Mouse (Mus musculus) intestine, embryonic 14.5 days (tissue): ENCODE measurements around the gene Arhgef16. TPM values are rescaled to one million over a fixed set of nuclear protein-coding genes. Genes with fewer than 3 reads are reported as not detected.

Experiments
- ATAC-seq: fragments of 200-750 bp; cut with Nextera tagmentation; replicated peaks from 2 replicates; pipeline ENCODE4 v1.8.0; 2017; ENCODE audit warnings: low read depth, moderate number of reproducible peaks, moderate TSS enrichment, moderate library complexity; ENCODE audit not compliant: low FRiP score, low TSS enrichment
- DNase-seq: peaks from one replicate; pipeline ENCODE4 v3.0.0-alpha.2; 2018; ENCODE audit warnings: low spot score
- H3K27ac ChIP-seq: fragments of 300-500 bp; sonication (generic); 2 replicates; pipeline ENCODE4 v1.5.1; 2014; ENCODE audit warnings: low read depth, mild to moderate bottlenecking, control low read depth
- H3K27me3 ChIP-seq: fragments of 300-500 bp; sonication (generic); replicated peaks from 2 replicates; pipeline ENCODE4 v1.6.1; 2014; ENCODE audit warnings: low read length, control low read depth; ENCODE audit not compliant: control insufficient read depth, insufficient read depth
- H3K36me3 ChIP-seq: fragments of 300-500 bp; sonication (generic); 2 replicates; pipeline ENCODE4 v1.6.1; 2014; ENCODE audit warnings: low read length, control low read depth; ENCODE audit not compliant: control insufficient read depth, insufficient read depth
- H3K4me1 ChIP-seq: fragments of 300-500 bp; sonication (generic); replicated peaks from 2 replicates; pipeline ENCODE4 v1.6.1; 2014; ENCODE audit warnings: low read length, control low read depth, mixed read lengths; ENCODE audit not compliant: control insufficient read depth, insufficient read depth
- H3K4me2 ChIP-seq: fragments of 300-500 bp; sonication (generic); 2 replicates; pipeline ENCODE4 v1.6.1; 2014; ENCODE audit warnings: low read length
- H3K4me3 ChIP-seq: fragments of 300-500 bp; sonication (generic); 2 replicates; pipeline ENCODE4 v1.5.1; 2014; ENCODE audit warnings: low read depth, low read length, control low read depth, mixed read lengths
- H3K9ac ChIP-seq: fragments of 300-500 bp; sonication (generic); 2 replicates; pipeline ENCODE4 v1.6.1; 2014; ENCODE audit warnings: mild to moderate bottlenecking, low read length
- H3K9me3 ChIP-seq: fragments of 300-500 bp; sonication (generic); 2 replicates; pipeline ENCODE4 v1.6.1; 2016; ENCODE audit warnings: low read length, control low read depth; ENCODE audit not compliant: control insufficient read depth
- WGBS: fragments of 180-500 bp; shearing (Covaris S2); extraction: QIAGEN DNeasy Blood & Tissue Kit; methylation state at CpG from one replicate; pipeline ENCODE4 v1.1.7; 2014; 5-methylcytosine and 5-hydroxymethylcytosine counted together
- polyA plus RNA-seq: library from polyadenylated mRNA; unstranded; fragments of >200 nt; fragmentation: Nextera tagmentation; extraction: Ambion mirVana; gene quantifications from 2 replicates; pipeline ENCODE4 v1.2.1, GENCODE M21; 2014

Gene Arhgef16
- 36.7 and 38.6 TPM in 2 replicates for polyA plus RNA-seq

DNA sequence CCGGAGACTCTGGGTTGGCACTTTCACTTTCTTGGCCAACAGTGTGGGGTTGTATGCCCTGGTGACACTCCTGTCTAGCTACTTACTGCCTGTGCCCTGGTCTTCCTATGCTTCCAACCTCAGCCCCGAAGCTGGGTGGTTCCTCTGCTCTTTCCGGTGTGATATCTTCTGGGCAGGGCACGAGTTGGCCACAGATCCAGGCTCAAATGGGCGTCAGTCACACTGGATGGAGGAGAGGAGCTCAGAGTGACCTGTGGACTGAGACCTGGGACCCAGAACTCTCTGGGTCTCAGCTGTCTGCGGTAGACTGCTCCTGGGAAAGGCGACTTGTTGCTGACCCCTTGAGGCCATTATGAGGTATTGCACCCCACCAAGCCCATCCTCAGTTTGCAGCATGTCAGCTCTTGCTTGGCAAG is at the start of gene Arhgef16:
Gene Arhgef16 (minus strand): TSS at position 211 of the 416 bp plus-strand sequence.
- WGBS: 23% methylated on average over 7 of the region's 7 CpGs
- DNase-seq: peak; percentile 82
- Histone ChIP-seq H3K4me2 (no peak within 1 kb of the TSS; the same call in 1 of the 2 replicates), H3K36me3 (no peaks in the 10 kb centered on the region), H3K4me3 (no peak within 1 kb of the TSS), H3K4me1 (peaks cover 7% of the 10 kb centered on the region; the same call in 1 of the 2 replicates), H3K9ac (no peak within 1 kb of the TSS), H3K9me3 (no peaks in the 10 kb centered on the region), H3K27ac (no peak within 1 kb of the TSS), H3K27me3 (peaks cover 25% of the 10 kb centered on the region)
- no peak for ATAC-seq

DNA sequence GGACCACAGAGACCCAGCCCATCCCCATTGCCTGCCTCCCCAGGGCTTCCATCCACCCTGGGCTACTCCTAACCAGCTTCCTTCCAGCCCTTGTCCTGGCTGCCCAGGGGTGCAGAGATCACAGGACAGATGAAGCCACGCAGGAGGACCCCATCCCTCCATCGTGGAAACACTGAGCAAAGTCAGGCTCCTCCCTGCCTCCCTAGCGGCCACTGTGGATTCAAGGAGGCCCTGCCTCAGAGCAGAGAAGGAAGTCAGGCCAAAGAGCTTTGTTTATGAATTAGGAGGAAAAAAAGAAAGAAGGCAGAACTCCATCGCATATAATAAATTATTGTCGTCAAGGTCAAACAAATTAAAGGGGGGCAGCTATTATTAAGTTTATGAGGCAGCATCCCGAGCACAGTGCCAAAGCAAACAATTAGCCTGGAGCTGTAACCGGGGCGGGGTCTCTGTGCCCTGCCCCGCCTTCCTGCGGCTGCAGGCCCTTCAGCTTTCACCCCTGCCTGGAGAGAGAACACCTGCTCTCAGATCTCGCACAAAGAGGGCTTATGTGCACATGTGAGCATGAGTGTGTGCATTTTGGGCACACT is 46.8 kb upstream of the Arhgef16 start:
- DNase-seq (no peak), ATAC-seq (peak; percentile 67; the same call in 1 of the 2 replicates)
- H3K4me2 ChIP-seq: no peak overlapping the region

DNA sequence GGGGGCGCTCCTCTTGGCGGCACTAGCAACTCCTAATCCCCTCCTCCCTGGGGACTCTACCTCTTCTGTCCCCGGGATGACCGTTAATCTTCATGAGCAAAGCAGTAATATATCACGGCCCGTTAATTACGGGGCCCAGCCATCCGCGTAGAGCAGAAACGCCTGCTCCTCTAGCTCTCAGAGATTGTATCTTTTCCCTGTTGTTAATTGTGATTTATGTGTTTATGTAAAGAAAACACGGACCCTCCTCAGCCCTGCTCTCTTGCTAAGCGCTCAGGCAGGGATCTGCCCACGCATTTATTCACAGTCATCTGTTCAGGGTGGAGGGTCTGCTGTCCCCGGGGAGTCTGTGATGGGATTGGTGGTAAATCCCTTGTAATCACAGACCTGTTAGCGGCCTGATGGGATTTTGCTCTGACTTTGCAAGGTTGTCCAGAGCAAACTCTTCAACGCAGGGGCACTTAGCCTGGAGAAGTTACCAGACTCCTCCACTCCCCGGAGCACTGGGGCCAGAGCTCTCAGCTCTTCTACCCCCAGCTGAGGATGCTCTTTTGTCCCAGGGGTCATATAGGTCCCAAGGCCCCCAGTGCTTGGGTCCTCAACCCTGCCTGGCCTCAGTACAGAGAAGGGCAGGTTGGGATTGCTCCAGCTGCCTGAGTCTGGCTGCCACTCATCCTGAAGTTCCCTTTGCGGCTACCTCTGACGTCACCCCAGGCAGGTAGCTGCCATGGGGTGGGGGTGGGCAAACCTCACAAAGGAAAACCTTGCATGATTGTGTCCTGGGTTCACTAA is 45.5 kb upstream of the Arhgef16 start:
- Histone ChIP-seq H3K9ac (no peak overlapping the region), H3K27ac (no peak overlapping the region), H3K27me3 (peaks cover 21% of the 10 kb centered on the region; the same call in 1 of the 2 replicates), H3K9me3 (no peaks in the 10 kb centered on the region), H3K36me3 (no peaks in the 10 kb centered on the region), H3K4me2 (no peak overlapping the region), H3K4me3 (no peak overlapping the region), H3K4me1 (peaks cover 15% of the 10 kb centered on the region)
- no peak for DNase-seq
- WGBS: 22% methylated on average over 19 of the region's 19 CpGs
- no peak for ATAC-seq

More for the DNA sequence above, 46.8 kb upstream of the Arhgef16 start:
- peaks cover 21% of the 10 kb centered on the region; the same call in 1 of the 2 replicates for H3K27me3 ChIP-seq
- peaks cover 15% of the 10 kb centered on the region for H3K4me1 ChIP-seq
- H3K9me3 ChIP-seq: no peaks in the 10 kb centered on the region
- no peaks in the 10 kb centered on the region for H3K36me3 ChIP-seq
- no peak overlapping the region for H3K9ac ChIP-seq
- H3K4me3 ChIP-seq: no peak overlapping the region
- peak overlapping the region; percentile 47; the same call in 1 of the 2 replicates for H3K27ac ChIP-seq
- 12% methylated on average over 11 of the region's 11 CpGs for WGBS

DNA sequence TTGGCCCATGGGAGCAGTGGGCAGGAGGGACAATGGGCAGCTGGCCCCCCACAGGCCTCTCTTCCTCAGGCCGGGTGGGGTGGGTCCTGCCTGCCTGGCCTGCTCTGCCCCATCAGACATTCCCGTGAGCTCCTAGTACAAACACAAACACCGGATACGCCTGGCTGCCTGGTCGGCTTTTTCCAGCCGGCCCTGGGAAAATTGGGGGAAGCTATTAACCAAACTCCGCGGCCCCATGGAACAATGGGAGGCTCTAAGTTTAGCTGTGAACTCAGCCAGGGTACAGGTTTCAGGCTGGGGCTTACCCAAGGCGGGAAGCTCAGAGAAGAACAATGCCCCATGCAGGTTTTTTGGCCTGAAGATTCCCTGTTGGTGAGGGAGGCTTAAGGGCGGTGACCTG is 35.2 kb upstream of the Arhgef16 start:
- H3K27ac ChIP-seq: 0 out of 2 replicates have a peak overlapping the region, but pooled peaks have one; percentile 22
- H3K4me1 ChIP-seq: peaks cover 3% of the 10 kb centered on the region; the same call in 1 of the 2 replicates
- H3K27me3 ChIP-seq: 0 out of 2 replicates have a peak, but pooled peaks cover 4% of the 10 kb centered on the region
- 22% methylated on average over 10 of the region's 10 CpGs for WGBS
- no peak overlapping the region for H3K9ac ChIP-seq
- DNase-seq: peak; percentile 58
- H3K36me3 ChIP-seq: no peaks in the 10 kb centered on the region
- ATAC-seq: no peak
- no peaks in the 10 kb centered on the region for H3K9me3 ChIP-seq
- no peak overlapping the region for H3K4me2 ChIP-seq
- H3K4me3 ChIP-seq: no peak overlapping the region

DNA sequence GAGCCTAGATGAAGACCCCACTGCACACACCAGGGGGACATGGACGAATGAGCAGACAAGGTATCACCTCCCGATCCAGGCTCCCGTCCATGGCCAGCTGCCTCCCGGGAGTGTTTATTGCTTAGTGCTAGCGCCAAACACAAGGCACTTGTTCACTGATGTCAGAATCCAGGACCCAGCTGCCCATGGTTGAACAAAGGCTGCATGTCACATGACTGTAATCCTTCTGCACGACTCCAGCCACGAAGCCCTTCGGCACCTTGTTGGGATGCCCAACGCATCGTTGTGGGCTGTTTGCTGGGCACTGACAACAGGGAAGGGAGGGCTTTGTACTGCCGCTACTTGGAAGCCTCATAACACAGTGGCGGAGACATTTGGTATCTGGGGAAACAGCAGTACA is 34.3 kb upstream of the Arhgef16 start, which contains the start of gene B230104I21Rik:
Gene B230104I21Rik (plus strand): TSS at position 367 of the 400 bp plus-strand sequence.
- Histone ChIP-seq H3K27ac (0 out of 2 replicates have a peak within 1 kb of the TSS, but pooled peaks have one; percentile 22), H3K4me3 (no peak within 1 kb of the TSS; the same call in 1 of the 2 replicates), H3K9me3 (no peaks in the 10 kb centered on the region), H3K4me2 (peak within 1 kb of the TSS; percentile 42), H3K4me1 (peaks cover 11% of the 10 kb centered on the region), H3K9ac (no peak within 1 kb of the TSS), H3K27me3 (0 out of 2 replicates have a peak, but pooled peaks cover 4% of the 10 kb centered on the region), H3K36me3 (no peaks in the 10 kb centered on the region)
- no peak for ATAC-seq
- DNase-seq: no peak
- WGBS: 67% methylated on average over 12 of the region's 12 CpGs

DNA sequence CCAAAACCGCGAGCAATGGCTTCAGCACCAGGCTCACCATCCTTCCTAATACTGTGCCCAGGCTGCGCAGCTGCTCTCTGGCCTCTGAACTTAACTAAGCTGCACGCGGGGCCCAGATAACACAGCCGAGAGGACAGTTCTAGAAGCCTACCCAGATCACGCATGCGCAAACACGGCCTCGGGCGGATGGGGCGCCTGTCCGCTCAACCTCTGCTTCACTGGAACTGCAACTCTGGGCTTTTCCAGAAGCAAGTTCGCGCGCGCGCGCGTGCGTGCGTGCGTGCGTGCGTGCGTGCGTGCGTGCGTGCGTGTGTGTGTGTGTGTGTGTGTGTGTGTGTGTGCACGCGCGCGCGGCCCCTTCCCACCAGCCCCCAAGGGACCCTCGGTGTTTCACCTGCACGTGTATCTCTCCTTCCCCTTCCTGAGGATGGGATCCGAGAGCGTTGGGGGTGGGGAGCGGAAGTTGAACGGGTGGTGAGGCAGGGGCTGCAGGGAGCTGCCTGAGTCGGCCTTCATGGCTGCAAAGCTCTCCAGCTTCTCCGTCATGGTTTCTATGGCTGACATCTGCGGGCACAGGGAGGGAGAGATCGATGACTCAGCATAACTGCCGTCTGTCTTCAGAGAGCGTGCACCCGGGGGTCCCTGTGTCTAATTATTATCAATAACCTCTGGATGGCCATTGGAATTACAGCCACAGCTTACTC is 33.4 kb upstream of the Arhgef16 start:
- Histone ChIP-seq H3K9ac (no peak overlapping the region), H3K4me1 (peaks cover 14% of the 10 kb centered on the region), H3K4me2 (peak overlapping the region; percentile 42), H3K36me3 (no peaks in the 10 kb centered on the region), H3K9me3 (no peaks in the 10 kb centered on the region), H3K4me3 (no peak overlapping the region; the same call in 1 of the 2 replicates), H3K27ac (no peak overlapping the region), H3K27me3 (0 out of 2 replicates have a peak, but pooled peaks cover 4% of the 10 kb centered on the region)
- peak; percentile 71 for DNase-seq
- WGBS: 47% methylated on average over 48 of the region's 48 CpGs
- no peak; the same call in none of the 2 replicates for ATAC-seq

DNA sequence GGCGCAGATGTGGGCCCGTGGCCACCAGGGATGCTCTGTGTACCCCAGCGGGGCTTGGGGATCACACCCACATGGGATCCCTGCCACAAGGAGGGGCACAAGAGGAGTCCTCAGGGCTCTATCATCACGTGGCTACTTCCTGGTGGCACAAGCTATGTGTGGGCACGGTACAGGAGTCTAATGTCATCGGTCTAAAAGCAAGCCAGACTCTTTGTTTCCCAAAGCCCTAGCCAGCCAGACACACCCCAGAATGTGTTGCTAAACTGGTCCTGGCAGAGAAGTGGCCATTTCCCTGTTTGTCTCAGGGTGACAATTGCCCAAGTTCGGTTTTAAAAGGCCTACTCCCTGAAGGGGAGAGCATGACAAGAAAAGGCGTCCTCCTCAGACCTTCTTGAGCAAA is 31.8 kb upstream of the Arhgef16 start:
- H3K27ac ChIP-seq: no peak overlapping the region
- WGBS: 71% methylated on average over 8 of the region's 8 CpGs
- no peak overlapping the region for H3K4me2 ChIP-seq
- DNase-seq: no peak
- no peaks in the 10 kb centered on the region for H3K36me3 ChIP-seq
- H3K4me3 ChIP-seq: no peak overlapping the region
- no peak for ATAC-seq
- H3K9me3 ChIP-seq: no peaks in the 10 kb centered on the region
- 0 out of 2 replicates have a peak, but pooled peaks cover 4% of the 10 kb centered on the region for H3K27me3 ChIP-seq
- H3K9ac ChIP-seq: no peak overlapping the region
- H3K4me1 ChIP-seq: peaks cover 14% of the 10 kb centered on the region

DNA sequence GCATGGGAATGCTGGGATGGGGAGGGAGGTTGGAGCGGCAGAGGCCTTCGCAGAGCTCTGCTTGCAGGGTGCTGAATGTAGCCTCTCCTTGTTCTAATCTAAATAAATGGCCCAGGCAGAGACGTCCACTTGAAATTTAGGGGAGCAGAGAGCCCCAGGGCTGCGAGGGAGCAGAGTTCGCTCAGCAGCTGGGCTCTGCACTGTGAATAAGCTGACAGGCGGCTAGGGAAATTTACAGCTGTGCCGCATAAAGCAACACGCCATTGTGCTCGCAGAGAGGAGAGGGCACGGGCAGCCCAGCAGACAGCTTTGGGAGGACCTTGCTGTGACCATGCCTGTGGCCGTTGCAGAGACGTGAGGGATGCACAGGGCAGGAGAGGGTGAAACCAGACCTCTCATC is 29.8 kb upstream of the Arhgef16 start:
- Histone ChIP-seq H3K9me3 (no peaks in the 10 kb centered on the region), H3K9ac (no peak overlapping the region), H3K27me3 (0 out of 2 replicates have a peak, but pooled peaks cover 6% of the 10 kb centered on the region), H3K27ac (peak overlapping the region; percentile 14; the same call in 1 of the 2 replicates), H3K36me3 (no peaks in the 10 kb centered on the region), H3K4me2 (no peak overlapping the region), H3K4me3 (no peak overlapping the region), H3K4me1 (peaks cover 11% of the 10 kb centered on the region)
- ATAC-seq (no peak), DNase-seq (no peak)
- 30% methylated on average over 12 of the region's 12 CpGs for WGBS
